Mouse (Mus musculus): Measurements from ENCODE around the gene Rhox2b.
"Not testable (repeated sequence)": the region's sequence is repeated elsewhere in the genome, so short reads cannot be mapped to it uniquely, and the experiment has no call there.

GRCm38 (mm10) chrX:37379728-37380127, 32.1 kb upstream of the Rhox2b start, which contains the start of gene Rhox3a2:
- TF ChIP-seq POLR2A (IDR thresholded peaks at IDR 0.05; ENCODE audit: insufficient read depth, low read depth, low read length); CTCF (IDR thresholded peaks at IDR 0.05): not testable (repeated sequence)

Data from heart, adult 2 months (tissue).